Mouse (Mus musculus) bone marrow, adult 2 months (tissue): ENCODE data around the gene Rhbdf1. TPM values are rescaled to one million over a fixed set of nuclear protein-coding genes. Genes with fewer than 3 reads are reported as not detected.
A peak's percentile ranks its signal among the peaks of the same experiment; 100 is the strongest.

ENCODE experiments used
- H3K27ac ChIP-seq: fragments of 200-500 bp; 2 replicates; pipeline ENCODE4 v1.5.1; 2012; ENCODE audit warnings: low read depth, mild to moderate bottlenecking, control low read depth, inconsistent platforms, low read length; ENCODE audit not compliant: control insufficient read depth, poor library complexity, insufficient read depth
- H3K4me1 ChIP-seq: fragments of 200-500 bp; 2 replicates; pipeline ENCODE4 v1.6.1; 2011; ENCODE audit warnings: low read length; ENCODE audit not compliant: control insufficient read depth, insufficient read depth
- H3K4me3 ChIP-seq: fragments of 200-500 bp; replicated peaks from 2 replicates; pipeline ENCODE3; 2011; ENCODE audit warnings: mild to moderate bottlenecking, low read depth, low read length, control low read depth; ENCODE audit not compliant: control insufficient read depth
- CTCF ChIP-seq: fragments of 200-500 bp; IDR thresholded peaks from 2 replicates; pipeline ENCODE4 v1.5.1; 2011; ENCODE audit warnings: low read length, control low read depth; ENCODE audit not compliant: control insufficient read depth, insufficient read depth
- POLR2A ChIP-seq: fragments of 200-500 bp; IDR thresholded peaks from 2 replicates; pipeline ENCODE4 v1.6.1; 2011; ENCODE audit warnings: low read depth, mild to moderate bottlenecking, control low read depth, low read length, borderline replicate concordance; ENCODE audit not compliant: control insufficient read depth
- WGBS: fragments of 180-500 bp; shearing (Covaris S2); methylation state at CpG from one replicate; pipeline ENCODE4 v1.1.7; 2018; 5-methylcytosine and 5-hydroxymethylcytosine counted together
- polyA plus RNA-seq: library from polyadenylated mRNA; stranded (reverse); fragments of >200 nt; gene quantifications from 2 replicates; pipeline ENCODE4 v1.2.4, GENCODE M21; 2011; ENCODE audit warnings: low replicate concordance; ENCODE audit not compliant: missing spikeins, insufficient read depth, insufficient read length

The Rhbdf1 gene
- polyA plus RNA-seq, 1 experiment, result 2.4 TPM

DNA sequence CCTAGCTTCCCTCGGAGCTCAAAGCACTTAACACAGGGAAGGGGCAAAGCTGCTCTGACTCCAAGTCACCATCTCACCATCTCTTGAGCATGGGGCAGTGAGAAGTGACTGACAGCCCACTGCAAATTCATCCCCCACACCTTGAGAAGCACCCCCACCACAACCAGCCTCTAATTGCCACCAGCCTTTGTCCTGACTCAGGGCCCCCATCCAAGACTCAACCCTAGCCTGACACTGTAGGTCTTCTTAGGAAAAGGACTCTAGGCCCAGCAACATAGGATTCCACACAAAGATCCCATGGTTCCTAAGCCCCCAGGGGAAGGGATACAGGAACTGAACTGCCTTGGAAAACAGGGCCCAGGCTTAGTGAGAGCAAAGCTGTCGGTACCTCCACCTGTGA, 14.0 kb upstream of the Rhbdf1 start:
- Histone ChIP-seq H3K4me3 (no peak overlapping the region), H3K4me1 (no peaks in the 10 kb centered on the region), H3K27ac (no peak overlapping the region)
- TF ChIP-seq CTCF (no peak), POLR2A (no peak)
- WGBS, result 85% methylated on average over 2 of the region's 2 CpGs

DNA sequence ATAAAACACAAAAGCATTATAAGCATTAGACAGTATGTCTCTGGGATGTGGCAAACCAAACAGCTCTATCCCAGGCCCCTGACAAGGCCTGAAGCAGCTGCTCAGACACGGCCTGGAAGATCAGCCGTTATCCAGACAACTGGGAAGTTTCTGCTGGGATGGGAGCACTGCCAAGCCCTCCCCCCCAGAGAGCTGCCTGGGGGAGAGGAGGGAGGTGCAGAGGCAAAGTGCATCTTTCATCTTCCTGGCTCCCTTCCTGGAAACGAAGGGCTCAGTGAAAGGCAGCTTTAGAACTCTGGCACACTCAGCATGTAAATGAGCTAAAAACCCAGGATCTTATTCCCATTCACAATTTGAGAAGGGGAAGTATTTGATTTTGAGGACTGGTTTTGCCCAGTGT, 13.5 kb upstream of the Rhbdf1 start:
- WGBS, result 87% methylated on average over 3 of the region's 3 CpGs
- Histone ChIP-seq H3K4me1 (no peaks in the 10 kb centered on the region), H3K4me3 (no peak overlapping the region), H3K27ac (no peak overlapping the region)
- TF ChIP-seq CTCF, result no peak
- TF ChIP-seq POLR2A, result no peak

DNA sequence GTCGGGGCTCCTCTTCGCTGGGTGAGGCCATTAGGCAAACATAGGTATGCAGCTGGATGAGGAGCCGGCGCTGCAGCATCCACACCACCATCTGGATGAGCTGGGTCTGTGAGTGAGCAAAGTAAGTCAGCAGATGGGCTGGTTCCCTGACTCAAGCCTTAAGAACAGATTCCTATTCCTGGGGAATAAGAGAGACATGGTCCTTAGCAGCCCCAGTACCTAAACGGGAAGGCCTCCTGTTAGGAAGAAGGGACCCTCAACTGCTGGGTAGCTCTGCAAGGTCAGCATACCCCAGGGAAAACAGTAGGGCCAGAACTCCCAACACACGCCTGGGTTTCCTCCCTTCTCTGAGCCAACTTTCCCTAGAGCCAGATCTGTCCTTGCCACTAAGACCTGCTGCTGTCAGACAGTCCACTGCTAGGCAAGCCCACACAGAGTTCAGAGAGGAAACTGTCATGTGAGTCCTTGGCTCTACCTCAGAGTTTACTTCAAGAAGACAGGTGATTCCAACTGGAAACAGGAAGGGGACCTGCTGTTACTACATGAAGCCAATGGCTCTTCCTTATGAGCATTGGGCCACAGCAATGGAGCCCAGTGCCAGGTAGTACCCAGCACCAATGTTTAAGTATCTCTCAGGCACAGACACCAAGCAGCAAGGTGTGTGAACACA, 12.9 kb upstream of the Rhbdf1 start:
- TF ChIP-seq CTCF, result no peak
- TF ChIP-seq POLR2A, result no peak
- Histone ChIP-seq H3K27ac (no peak overlapping the region), H3K4me3 (no peak overlapping the region), H3K4me1 (no peaks in the 10 kb centered on the region)
- 93% methylated on average over 6 of the region's 6 CpGs for WGBS

DNA sequence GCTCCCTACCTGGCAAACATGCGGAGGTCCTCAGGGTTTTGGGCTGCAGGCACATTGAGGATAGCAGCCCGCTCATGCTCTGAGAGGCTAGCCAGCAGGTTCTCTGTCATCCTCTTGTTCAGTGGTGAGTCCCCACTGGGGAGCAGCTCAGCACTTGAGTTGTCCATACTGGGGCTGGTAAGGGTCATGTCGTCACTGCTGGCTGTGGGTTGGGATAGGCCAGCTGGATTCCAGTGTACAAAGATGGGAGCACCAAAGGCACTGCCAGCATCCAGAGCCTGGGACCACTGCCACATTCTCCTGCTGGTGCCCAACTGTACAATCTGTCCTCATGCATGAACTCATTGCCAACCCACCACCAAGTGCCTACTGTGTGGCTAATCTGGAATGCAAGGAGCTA, 11.8 kb upstream of the Rhbdf1 start:
- TF ChIP-seq POLR2A, result no peak
- TF ChIP-seq CTCF, result no peak
- Histone ChIP-seq H3K27ac (no peak overlapping the region), H3K4me1 (no peaks in the 10 kb centered on the region), H3K4me3 (no peak overlapping the region)
- 99% methylated on average over 3 of the region's 3 CpGs for WGBS

DNA sequence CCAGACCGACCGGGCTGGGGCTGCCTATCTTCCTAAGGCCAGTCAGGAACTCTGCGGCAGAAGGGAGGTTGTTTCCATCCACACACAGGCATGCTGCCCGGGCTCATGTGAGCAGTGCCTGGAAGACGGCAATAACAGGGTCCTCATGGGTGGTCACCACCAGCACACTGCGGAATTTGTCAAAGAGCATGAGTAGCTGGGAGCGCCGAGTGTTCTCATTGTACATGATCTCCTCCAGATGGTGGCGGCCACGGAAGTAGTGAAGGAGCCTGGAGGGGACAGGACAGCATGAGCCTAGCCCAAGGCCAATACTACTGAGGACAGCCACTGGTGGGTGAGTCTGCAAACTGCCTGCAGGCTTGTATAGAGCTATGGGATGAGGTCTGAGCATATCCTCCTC, 10.7 kb upstream of the Rhbdf1 start:
- Histone ChIP-seq H3K4me3 (no peak overlapping the region), H3K4me1 (no peaks in the 10 kb centered on the region), H3K27ac (no peak overlapping the region)
- 92% methylated on average over 10 of the region's 10 CpGs for WGBS
- TF ChIP-seq POLR2A, result no peak
- no peak for TF ChIP-seq CTCF

- 51% methylated on average over 2 of the region's 2 CpGs for WGBS
- no peak overlapping the region; the same call in 1 of the 2 replicates for H3K27ac ChIP-seq
- H3K4me1 ChIP-seq, result no peaks in the 10 kb centered on the region
- no peak for TF ChIP-seq POLR2A
- no peak for TF ChIP-seq CTCF
- no peak overlapping the region for H3K4me3 ChIP-seq
Measured at GRCm38 (mm10) chr11:32231125-32231524, 9.0 kb upstream of the Rhbdf1 start.

DNA sequence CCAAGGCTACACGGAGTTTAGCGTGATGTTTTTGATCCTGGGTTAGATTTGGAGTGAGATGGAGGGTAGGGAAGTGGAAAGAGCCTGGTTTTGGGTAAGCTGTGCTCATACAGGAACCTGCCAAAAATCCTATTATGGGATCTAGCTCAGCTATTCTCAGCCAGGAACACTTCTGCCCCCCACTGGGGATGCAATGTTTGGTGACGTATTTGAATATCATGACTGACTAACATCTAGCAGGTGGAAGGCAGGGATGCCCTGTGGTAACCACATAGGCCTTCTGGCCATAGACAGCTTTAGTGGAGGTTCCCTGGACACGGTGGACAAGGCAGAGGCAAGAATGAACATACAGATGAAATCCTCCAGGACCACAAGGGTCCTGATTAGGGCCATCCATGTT, 8.1 kb upstream of the Rhbdf1 start:
- TF ChIP-seq POLR2A, result no peak
- no peak for TF ChIP-seq CTCF
- Histone ChIP-seq H3K4me1 (peaks cover 4% of the 10 kb centered on the region), H3K27ac (no peak overlapping the region), H3K4me3 (no peak overlapping the region)
- WGBS, result 85% methylated on average over 4 of the region's 4 CpGs

GRCm38 (mm10) chr11:32228292-32228845, 6.3 kb upstream of the Rhbdf1 start:
- WGBS, result 87% methylated on average over 3 of the region's 3 CpGs
- Histone ChIP-seq H3K27ac (no peak overlapping the region), H3K4me1 (peaks cover 5% of the 10 kb centered on the region), H3K4me3 (no peak overlapping the region)
- TF ChIP-seq CTCF (no peak), POLR2A (no peak)

DNA sequence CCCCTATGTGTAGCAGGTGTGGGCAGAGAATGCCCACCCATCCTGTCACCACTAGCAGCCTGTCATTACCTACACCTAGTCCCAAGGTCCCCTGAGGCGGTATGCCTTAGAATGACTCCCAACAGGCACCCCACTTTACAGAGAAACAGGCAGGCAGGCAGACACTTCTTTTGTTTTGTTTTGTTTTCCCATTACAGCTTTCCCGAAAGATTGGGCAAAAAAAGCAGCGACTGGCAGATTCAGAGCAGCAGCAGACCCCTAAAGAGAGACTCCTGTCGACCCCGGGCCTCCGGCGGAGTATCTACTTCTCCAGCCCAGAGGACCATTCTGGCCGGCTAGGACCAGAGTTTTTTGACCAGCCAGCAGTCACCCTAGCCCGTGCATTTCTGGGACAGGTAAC, 5.5 kb upstream of the Rhbdf1 start:
- H3K4me3 ChIP-seq, result peak overlapping the region; percentile 3
- no peak overlapping the region for H3K27ac ChIP-seq
- H3K4me1 ChIP-seq, result peaks cover 7% of the 10 kb centered on the region

More for the DNA sequence above, 5.5 kb upstream of the Rhbdf1 start:
- 91% methylated on average over 9 of the region's 9 CpGs for WGBS
- no peak for TF ChIP-seq CTCF
- TF ChIP-seq POLR2A, result no peak
